Mouse (Mus musculus) embryo, embryonic 11.5 days (tissue): ENCODE measurements around the gene Angptl4.
A peak's percentile ranks its signal among the peaks of the same experiment; 100 is the strongest.

Experiments
- DNase-seq: peaks from one replicate; pipeline ENCODE4 v3.0.0-alpha.2; 2012; ENCODE audit warnings: low read depth, low spot score

Gene Angptl4

DNA sequence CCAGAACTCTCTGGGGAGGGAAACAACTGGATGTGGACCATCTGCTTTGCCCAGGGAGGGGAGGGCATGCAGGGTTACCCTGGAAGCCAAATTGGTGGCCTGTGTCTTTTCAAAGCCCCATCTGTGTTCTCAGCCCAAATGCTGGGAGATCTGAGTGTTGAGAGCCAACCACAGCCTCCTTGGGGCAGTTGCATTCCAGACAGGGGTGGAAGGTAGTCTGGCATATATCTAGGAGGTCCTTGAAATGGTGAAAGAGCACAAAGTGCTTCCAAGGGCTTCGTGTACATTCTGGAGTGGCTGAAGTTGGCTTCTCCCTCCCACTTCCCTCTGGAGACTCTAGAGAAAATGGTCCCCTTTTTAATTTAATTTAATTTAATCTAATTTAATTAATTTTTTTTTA is 23.1 kb upstream of the Angptl4 start:
- no peak for DNase-seq

DNA sequence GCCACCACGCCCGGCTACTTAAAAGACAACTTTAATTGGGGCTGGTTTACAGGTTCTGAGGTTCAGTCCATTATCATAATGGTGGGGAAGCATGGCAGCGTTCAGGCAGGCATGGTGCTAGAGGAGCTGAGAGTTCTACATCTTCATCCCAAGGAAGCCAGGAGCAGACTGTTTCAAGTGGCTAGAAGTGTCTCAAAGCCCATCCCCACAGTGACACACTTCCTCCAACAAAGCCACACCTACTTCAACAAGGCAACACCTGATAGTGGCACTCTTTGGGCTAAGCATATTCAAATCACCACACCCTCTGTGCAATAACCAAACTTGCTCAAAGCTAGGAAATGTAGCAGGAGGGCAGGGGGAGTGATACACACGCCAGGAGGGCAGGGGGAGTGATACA is 22.6 kb upstream of the Angptl4 start:
- DNase-seq: no peak

DNA sequence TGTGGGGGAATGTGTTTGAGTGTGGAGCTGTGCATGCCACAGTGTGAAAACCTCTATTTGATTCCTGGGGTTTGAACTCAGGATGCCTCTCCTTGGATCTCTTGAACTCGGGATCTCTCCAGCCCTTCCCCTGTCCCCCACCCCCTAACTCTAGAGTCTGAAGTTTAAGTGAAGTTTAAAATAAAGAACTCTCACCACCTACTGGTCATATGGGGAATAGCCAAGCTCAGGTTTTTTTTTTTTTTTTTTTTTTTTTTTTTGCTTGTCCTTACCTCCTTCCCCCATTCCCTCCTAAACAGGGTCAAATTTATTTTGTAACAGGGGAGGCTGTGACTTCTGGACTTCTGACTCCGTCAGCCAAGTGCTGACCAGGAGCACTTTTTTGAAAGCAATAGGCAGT is 20.6 kb upstream of the Angptl4 start:
- no peak for DNase-seq

- no peak for DNase-seq
Observed at GRCm38 (mm10) chr17:33799277-33799676, 17.6 kb upstream of the Angptl4 start.

- DNase-seq: no peak
Observed at GRCm38 (mm10) chr17:33798306-33798705, 16.7 kb upstream of the Angptl4 start.

- DNase-seq: no peak
Observed at GRCm38 (mm10) chr17:33788732-33789131, 7.1 kb upstream of the Angptl4 start.

DNA sequence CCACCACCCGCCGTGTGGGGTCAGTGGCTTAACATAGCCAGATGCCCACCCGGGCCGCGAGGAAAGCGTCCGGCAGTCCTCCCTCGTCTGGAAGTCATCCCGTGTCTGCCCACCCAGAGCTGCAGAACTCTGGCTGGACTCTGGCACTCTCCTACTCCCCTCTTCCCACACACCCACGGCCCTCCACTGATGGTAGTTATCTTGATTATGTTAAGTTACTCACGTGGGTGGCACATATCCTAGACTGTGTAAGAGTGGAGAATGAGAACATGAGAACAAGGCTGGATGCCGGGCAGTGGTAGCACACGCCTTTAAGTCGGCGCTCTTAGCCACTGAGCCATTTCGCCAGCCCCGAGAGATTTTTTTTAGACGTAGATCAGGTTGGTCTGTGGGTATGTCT is 4.7 kb upstream of the Angptl4 start:
- DNase-seq: no peak

GRCm38 (mm10) chr17:33784939-33785338 is 3.3 kb upstream of the Angptl4 start:
- DNase-seq: no peak

DNA sequence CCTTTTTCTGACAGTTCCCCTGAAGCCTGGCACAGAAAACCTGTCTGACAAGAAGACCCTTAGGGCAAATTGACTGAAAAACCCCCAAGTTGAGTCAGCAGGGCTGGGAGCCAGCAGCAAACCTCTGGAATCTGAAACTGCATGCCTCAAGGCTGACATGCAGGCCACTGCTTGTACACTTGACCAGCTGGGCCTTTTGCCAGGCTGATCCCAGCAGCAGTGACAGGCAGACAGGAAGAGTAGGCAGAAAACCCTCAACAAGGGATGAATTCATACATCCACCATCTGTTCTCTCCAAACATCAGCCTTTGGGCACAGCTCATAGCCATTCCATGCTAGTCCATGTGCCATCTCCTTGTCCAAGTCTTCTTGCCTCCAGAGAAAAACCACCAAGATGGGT is 1.8 kb upstream of the Angptl4 start:
- no peak for DNase-seq

GRCm38 (mm10) chr17:33782067-33782466 is 437 bp upstream of the Angptl4 start:
- no peak for DNase-seq

DNA sequence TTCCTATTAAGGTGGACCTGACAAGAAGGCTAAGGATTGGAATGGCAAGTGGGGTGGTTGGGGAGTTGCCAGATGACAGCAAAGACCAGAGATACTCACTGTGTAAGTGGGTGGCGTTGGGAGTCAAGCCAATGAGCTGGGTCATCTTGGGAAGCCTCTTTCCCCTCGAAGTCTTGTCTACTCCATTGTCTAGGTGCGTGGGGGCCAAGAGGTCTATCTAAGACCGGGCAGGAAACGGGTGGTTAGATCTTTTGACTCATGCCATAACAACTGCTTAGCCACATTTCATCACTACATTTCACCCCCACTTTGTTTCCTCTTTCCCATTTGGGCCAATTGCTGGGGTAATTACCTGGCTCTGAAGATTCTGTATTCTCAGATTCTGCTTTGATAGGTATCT is 1.2 kb downstream of the Angptl4 start:
- no peak for DNase-seq

DNA sequence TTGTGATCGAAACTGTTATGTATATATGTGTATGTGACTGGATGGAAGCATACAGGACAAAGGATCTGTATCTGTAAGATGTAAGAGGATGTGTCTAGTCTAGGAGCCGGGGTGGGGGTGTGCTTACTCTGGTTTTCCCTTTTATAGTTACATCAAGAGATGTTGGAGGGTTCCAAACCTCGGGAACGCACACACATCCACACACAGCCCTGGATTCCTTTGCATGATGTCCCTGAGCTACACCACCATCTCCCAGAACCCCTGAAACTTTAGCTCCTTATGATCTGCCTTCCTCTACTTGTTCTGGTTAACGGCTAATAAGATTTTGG is 1.7 kb downstream of the Angptl4 start:
- DNase-seq: no peak

DNA sequence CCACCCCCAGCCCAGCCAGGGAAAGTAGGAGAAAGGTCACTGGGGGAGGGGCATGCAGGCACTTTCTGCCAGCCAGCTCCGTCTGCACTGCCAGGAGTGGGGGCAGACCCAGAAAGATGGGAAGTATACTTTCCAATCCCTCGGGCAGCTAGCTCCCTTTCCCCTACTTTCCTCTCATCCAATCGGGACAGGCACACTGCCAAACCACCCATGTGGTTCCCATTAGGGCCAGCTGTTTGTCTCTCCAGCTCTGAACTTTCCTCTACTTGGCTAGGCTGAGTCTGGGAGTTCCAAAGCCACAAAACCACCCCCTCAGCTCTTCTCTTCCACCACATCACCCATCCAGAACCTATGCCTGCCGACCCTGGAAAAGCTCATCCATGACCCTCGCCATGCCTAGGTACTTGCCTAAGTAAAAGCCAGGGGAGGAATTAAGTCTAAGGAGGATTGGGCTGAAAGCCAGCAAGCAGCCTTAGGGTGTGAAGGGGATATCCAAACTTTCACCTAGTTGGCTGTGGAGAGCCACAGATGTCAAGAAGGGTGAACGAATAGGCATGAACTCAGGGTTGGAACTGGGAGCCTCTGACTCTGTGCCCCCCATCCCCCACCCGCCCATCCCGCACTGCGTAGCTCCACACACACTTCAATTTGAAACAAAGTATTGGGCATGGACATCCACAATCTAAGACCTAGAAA is 2.2 kb downstream of the Angptl4 start:
- peak; percentile 67 for DNase-seq

DNA sequence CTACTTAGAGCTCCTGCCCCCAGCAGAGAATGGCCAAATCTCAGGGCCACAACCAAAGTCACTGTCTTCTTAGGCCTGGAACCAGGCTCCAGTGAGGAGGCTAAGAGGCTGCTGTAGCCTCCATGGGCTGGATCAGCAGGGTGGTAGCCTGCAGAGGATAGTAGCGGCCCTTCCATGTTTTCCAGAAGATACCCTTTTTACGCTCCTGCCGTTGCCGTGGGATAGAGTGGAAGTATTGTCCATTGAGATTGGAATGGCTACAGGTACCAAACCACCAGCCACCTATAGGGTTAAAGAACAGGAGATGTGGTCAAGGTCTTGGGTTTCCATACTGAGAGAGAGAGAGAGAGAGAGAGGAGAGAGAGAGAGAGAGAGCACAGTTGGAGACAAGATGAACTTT is 6.3 kb downstream of the Angptl4 start:
- no peak for DNase-seq

DNA sequence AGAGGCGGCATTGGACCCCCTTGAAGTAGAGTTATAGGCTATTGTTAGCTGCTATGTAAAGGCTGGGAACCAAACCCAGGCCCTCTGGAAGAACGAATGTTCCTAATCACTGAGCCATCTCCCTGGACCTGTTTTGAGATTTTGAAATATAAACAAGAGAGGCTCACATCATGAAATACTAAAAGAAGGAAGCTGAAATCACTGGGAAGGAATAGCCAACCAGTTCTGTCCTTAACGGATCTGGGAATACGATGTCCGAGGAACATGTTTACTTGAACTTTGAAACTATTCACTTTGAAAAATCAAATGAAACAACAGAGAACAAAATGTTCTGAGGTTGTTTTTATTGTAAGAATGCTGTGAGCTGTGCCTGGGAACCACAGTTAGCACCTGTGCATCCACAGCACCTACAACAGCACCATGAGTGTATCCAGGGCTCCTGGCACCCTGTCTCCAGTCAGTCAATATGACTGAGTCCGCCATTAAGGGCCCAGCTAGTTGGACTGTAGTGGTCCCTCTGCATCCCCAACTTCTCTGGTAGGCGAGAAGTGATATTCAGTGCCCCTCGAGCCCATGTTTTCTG is 7.0 kb downstream of the Angptl4 start:
- DNase-seq: no peak

DNA sequence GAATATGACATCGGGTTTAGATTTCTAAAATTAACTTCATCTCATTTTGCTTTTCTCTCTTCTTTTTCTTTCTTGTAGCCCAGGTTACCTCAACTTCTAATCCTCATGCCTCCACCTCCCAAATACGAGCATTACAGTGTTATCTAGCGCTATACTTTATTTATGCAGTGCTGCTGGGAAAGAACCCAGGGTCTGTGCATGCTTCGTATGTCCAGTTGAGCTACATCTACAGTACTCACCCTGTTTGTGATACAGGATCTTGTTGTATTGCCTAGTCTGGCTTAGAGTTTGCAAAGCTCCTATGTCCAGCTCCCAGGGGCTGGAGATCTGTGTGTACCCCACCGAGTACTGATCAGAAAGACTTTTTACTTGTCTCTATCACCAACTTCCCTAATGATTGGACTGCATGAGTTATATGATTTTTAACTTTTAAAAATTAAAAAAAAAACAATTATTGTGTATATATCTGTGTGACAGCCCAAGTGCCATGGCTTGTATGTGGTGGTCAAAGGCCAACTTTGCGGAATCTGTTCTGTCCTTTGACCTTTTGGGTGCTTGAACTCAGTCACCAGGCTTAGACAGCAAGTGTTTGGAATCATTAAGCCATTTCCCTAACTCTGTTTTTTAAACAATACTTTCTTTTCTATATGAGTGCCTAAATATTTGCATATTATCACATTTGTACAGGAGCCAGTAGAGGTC is 7.6 kb downstream of the Angptl4 start:
- DNase-seq: no peak

- no peak for DNase-seq
Observed at GRCm38 (mm10) chr17:33773426-33773825, 8.2 kb downstream of the Angptl4 start.

DNA sequence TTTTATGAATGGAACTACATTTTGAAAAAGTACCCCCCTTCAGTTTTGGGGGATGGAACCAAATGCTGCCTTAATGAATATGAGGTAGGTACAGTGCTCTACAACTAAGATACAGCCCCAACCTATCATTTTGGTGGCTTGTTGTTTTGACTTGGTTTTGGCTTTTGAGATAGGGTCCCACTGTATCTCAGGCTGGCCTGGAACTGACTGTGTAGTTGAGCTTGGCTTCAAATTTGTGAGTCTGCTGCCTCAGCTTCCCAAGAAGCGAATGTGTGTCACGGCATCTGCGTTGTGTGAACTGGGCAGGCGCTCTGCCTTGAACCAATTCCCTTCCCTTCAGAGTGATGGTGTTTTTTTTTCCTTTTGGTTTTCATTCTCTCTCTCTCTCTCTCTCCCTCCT is 10.0 kb downstream of the Angptl4 start:
- no peak for DNase-seq

DNA sequence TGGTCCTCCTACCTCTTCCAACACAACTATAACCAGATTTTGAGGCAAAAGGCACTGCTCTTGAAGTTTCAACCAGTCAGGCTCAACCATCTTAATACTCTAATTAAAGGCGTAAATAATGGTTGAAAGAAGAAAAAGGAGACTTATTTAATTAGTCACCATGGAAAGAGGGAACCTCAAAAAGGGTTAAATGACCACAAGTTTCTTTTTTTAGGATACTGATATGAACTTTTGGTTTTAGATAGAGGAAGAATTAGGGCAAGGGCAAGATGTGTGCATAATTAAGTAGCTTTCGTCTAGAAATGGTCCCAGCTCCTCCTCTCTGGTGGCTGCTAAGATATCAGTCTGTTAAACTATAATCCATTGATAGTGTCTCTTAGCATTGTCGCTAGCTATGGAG is 15.2 kb downstream of the Angptl4 start:
- DNase-seq: no peak

- peak; percentile 100 for DNase-seq
Observed at GRCm38 (mm10) chr17:33760255-33761165, 21.1 kb downstream of the Angptl4 start, which contains the start of gene Rab11b. Rab11b (minus strand) TSS chr17:33760530.

DNA sequence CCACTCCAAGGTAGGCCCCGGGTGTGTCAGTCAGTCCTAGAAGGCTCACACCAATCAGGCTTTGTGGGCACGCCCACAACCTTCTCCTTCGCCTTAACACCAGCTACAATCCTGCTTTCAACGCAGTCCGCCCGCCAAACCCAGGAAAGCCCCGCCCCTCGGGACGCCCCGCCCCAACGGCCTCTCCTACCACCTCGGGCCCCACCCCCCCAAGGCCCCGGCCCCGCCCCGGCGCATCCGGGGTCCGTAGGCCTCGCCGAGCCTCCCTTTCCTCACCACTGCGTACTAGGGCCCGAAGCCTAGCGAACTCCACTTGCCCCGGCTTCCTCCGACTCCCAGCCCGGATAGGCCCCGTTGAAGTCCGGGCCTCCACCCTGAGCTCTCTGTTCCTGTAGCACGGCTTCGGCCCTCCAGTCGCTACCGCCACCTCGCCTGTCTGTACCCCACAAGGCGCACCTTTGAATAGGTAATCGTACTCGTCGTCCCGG is 21.8 kb downstream of the Angptl4 start:
- DNase-seq: peak; percentile 83

- DNase-seq: no peak
Observed at GRCm38 (mm10) chr17:33757231-33757630, 24.4 kb downstream of the Angptl4 start.
